Mouse (Mus musculus) bone marrow macrophage, adult 2 months (primary cell): ENCODE measurements around the gene Nhlrc2.

ENCODE experiments used
- CTCF ChIP-seq: IDR thresholded peaks from 2 replicates; pipeline ENCODE4 v1.5.1; 2012; ENCODE audit warnings: low read depth, mild to moderate bottlenecking, low read length, moderate library complexity
- POLR2A ChIP-seq: IDR thresholded peaks from 2 replicates; pipeline ENCODE4 v1.6.1; 2012; ENCODE audit warnings: mild to moderate bottlenecking, low read depth, low read length, borderline replicate concordance

DNA sequence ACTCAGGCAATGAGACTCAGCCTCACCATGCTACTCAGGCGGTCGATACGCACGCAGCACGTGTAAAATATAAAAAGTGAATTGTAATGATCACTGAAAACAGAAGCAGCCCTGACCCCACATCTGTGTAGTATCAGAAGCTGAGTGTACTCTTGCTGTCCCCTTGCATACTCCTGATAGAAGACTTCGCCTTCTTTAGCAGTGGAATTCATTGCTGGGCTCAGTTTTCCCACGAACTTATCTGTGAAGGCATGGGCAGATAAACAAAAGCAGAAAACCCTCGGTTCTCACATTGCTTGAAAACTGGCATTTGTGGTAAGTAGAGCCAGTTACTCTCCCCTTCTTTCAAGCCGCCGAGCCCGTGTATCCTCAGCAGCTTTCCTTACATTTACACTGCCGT is 4.7 kb upstream of the Nhlrc2 start:
- TF ChIP-seq CTCF (no peak), POLR2A (no peak)
